Mouse (Mus musculus): ENCODE data around the gene Aqp7.

- TF ChIP-seq CTCF (IDR thresholded peaks at IDR 0.05; ENCODE audit: borderline replicate concordance, control insufficient read depth, extremely low read depth, insufficient read depth, low read length, poor library complexity) (no peak), POLR2A (IDR thresholded peaks at IDR 0.05; ENCODE audit: control insufficient read depth, extremely low read depth, insufficient read depth, low read length, poor library complexity) (no peak)
Observed at GRCm38 (mm10) chr4:41073008-41073817, 25.3 kb upstream of the Aqp7 start.

Measured in thymus, adult 2 months (tissue).